Mouse (Mus musculus) Muller cell, postnatal 12 days (primary cell): ENCODE results near the gene Frs3.
A peak's percentile ranks its signal among the peaks of the same experiment; 100 is the strongest.

ENCODE experiments used
- DNase-seq: peaks from one replicate; pipeline ENCODE4 v3.0.0-alpha.2; 2015; ENCODE audit errors: inconsistent ontology term

Frs3 gene

DNA sequence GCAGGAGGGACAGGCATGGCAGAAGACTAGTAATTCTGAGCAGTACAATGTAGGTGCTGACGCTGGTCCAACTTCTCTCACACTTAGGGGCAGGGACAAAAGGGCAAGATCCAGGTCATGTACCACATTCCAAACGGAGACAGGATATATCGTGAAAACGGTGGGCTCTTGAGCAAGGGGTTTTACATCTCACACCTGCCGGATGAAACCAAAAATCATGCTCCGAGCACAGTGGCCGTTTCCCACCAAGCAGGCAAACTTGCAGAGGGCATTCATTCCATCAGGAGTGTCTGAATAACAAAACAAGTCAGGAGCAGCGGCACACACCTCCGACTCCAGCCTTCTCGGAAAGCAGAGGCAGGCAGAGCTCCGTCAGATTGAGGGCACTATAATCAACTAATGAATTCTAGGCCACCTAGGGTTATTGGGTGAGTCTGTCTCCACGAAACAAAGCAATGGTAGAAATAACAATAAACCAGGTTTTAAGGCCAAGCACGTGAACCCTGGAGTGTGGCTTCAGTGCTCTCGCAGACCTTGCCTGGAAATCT, 46.8 kb downstream of the Frs3 start:
- no peak for DNase-seq

DNA sequence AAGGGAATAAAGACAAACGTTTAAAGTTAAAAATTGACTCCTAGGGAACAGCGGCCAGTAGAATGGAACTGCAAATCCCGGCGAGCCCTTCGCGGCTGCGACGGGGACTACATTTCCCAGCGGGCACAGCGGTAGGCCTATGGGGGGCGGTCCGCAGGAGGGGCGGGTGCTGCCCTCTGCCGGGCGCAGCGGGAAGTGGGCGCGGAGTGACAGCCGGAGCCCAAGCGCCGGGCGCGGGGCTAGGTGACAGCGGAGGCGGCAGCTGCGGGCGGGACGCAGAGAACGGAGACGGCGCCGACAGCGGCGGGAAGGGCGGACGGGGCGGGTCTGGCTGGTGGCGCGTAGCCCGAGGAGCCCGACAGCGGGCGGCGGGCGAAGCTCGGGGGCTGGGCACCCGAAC, 48.0 kb downstream of the Frs3 start, which contains the start of gene Tfeb:
Tfeb (plus strand) TSS at position 175 of the 400 bp plus-strand sequence.
- DNase-seq, result peak; percentile 95

DNA sequence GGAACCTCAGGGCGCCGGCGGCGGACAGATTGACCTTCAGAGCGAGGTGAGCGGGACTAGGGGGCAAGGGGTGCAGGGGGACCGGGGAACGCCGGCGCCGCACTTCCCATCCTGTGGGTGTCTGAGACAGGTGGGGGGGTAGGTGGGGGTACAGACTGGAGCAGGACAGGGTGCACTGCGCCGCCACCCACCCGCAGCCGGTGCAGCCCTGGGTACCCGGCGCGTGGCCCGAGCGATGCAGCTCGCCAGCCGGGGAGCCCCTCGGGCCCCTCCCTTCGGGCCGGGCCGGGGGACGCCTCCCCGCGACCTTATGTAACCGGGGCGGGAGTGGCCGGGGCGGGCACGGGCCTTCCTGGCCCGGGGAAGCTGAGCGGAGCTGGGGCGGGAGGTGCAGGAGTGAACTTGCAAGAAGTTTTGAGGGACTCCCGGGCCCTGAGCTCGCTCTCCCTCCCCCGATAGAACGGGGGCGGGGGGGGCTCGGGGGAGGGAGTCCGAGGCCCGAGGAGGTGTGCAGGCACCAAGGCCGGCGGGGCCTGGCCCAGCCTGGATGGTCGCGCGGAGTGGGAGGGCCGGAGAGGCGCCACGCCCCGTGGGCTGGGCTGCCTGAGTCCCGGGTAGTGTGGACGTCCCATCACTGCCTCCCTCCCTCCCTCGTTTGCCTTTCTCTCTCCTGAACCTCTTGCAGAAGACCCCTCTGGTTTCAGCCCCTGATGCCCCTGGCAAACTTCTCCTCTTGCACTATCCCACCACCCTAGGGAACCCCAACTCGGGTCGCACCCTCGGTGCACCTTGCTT, 48.6 kb downstream of the Frs3 start:
- DNase-seq, result peak; percentile 96

DNA sequence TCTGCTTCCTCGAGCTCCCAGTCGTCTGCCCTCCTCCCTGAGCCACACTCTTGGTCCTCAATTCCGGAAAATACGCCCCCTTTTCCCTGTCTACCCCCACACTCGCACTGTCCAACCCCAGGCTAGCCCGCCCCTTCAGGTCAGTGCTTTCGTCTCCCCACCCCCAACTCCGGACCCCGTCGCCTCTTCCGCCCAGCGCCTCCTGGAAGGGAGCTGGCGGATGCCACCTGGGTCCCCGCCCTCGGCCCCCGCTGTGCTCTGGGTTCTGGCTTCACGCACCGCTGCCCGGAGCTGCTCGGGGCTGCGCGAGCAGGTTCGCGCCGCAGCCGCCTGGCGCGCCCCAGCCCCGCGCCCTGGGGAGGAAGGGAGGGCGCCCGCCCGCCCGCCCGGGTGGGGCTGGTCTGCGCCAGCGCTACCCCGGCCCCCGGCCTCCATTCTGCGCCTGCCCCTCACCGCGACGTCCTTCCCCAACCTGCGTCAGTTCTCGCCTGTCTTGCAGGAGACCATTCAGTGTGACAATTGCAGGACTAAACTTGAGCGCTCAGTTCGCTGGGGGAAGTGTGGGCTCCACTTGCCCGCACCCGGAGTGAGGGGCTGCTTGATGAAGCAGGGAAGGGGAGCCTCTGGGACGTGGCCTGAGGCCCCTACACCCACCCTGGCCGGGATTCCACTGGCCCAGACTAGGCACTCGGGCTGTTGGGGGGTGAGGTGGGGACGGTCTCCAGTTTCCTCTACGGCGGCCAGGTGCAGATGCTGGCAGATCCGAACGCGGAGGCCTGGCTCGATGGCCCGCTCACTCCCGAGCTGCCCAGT, 49.4 kb downstream of the Frs3 start:
- peak; percentile 88 for DNase-seq

DNA sequence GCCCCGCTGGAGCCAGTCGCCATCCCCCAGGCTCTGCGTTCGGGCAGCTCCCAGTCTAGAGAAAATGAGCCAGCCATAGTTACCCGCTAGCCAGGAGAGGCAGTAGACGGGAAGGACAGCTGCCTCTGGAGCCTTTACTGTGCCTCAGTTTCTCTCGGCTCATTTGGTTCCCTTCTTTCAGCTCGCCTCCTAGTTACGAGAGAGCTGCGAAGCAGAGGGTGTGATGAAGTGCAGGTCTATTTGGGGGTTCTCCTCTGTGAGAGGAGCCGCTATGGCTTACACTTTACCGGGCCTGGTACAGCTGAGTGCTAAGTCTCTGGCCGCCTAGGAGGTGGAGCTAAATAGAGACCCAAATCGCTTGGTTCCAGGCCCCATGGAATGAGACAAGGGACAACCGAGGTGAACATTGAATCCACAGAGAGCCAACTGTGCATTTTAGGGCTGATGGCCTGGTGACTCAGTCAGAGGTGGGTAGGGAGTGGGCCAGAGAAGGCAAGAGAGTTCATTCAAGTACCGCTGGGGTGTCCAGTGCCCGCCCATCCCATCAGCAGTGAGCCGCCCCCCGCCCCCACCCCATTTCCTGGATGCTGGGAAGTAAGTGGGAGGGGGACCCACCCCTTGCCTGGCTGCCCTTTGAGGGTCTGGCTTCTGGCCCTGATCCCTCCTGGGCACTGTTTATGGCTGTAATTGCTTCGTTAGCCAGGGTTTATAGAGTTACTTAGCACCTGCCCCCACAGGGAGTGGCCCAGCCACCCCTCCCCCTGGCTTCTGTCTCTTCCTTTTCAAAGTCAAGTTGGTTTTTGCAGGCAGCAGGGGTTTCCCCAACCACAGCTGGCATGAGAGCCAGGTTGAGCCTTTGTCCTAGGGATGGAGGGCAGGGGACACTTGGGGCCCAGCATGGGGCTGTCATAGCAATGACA, 50.3 kb downstream of the Frs3 start:
- DNase-seq, result peak; percentile 80

DNA sequence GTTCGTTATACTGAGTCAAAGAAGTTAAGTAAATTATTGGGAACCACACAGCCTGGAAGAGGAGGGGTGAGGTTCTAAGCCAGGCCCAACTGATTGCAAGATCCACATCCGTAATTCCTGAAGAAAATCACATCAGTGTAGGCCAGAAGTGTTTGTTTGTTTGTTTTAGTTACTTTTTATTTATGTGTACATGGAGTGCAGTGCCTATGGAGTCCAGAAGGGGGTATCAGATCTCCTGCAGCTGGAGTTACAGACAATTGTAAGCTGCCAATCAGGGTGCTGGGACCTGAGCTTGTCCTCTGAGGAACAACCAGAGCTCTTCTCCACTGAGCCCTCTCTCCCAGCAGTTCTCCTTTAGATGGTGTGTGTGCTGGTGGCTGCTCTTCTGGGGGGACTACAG, 51.4 kb downstream of the Frs3 start:
- no peak for DNase-seq

DNA sequence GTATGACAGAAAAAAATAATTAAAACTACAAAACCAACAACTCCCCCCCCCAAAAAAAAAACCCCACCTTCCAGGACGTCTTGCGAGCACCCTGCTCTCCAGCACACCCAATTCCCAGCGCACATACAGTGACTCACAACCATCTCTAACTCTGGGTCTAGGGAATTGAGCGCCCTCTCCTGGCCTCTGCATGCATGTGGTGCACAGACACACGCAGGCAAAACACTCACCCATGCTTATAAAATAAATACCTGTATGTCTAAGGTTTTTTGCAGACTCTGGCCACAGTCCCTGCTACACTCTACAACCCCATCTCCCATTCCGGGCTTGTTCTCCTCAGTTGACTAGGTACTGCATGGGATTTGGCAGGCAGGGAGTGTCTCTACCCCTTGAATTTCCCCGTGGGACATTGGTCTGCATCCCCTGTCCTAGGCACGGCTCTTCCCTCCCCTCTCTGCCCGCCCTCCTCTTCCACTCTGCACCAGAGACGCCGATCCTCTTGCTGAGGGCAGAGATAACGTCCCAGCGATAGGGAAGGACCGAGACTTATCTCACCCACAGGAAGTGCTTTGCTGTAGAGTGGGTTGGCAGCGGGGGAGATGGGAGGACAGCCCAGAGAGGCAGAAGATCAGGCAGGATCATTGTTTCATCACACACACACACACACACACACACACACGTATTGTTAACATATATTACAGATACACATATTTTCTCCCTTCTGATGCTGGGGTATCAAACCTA, 54.3 kb downstream of the Frs3 start:
- no peak for DNase-seq

DNA sequence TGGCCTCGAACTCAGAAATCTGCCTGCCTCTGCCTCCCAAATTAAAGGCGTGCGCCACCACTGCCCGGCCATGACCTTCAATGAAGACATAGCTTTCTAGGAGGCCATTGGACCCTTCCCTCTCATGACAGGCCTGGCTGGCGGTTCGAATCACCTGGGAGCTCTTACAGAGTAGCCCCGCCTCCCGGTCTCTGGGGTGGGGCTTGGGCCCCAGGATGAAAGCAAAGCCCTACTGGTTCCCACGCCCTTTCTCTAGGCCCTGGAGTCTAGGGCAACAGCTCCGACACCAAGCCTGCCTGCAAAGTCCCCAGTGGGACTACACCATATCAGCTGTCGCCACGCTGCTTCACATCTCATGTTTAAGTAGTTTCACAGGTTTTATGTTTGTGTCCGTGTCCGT, 55.3 kb downstream of the Frs3 start:
- DNase-seq, result no peak

DNA sequence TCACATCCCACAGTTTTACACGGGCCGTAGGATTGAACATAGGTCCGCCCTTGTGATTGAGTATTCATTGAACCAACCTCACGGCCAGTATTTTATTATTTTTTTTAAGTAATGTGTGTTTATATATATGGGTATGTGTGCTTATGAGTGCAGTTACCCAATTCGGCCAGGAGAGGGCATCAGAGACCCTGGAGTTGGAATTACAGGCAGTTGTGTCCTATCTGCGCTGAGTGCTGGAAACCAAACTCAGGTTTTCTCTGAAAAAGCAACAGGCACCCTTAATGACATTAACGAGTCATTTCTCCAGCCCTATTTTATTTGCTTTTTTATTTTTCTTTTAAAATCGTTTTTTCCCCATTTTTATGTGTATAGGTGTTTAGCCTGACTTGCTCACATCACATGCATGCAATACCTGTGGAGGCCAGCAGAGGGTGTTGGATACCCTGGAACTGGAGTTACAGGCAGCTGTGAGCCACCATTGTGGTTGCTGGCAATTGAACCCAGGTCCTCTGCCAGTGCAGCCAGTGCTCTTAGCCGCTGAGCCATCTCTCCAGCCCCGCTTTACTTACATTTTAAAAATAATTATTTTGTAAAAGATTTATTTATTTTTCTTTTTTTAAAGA, 56.0 kb downstream of the Frs3 start:
- DNase-seq, result no peak

DNA sequence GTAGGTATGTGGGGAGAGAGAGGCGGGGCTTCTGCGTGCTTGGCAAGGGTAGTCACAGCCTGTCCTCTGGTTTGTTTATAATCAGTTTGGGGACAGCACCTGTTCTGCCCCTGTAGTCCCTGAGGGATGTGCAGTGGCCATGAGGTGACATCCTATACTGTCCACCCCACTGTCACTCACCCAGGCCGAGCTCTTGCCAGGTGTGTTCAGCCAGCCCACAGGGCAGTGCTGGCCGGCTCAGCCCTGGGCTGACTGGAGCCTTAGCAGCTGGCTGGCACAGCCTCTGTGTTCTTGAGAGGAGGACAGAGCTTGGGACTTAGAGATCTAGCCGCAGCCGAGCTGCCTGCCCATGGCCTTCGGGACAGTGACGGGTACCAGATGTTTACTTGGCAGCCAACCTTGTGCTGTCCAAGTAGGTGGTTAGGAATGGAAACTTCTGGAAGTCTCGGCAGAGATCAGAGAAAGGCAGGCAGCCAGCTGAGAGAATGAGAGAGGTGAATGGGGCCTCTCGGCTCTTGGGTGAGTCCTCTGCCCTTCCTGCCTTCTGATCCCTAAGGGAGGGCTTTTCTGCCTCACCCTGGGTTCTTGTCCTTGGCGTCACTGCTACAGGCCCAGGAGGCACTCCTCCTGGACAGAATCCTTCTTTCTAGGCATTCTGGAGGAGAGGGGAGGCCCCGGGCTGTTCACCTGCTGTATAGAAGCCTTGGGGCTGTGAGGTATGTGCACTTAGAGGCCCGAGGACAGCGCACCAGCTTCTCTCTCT, 60.1 kb downstream of the Frs3 start:
- DNase-seq, result no peak

DNA sequence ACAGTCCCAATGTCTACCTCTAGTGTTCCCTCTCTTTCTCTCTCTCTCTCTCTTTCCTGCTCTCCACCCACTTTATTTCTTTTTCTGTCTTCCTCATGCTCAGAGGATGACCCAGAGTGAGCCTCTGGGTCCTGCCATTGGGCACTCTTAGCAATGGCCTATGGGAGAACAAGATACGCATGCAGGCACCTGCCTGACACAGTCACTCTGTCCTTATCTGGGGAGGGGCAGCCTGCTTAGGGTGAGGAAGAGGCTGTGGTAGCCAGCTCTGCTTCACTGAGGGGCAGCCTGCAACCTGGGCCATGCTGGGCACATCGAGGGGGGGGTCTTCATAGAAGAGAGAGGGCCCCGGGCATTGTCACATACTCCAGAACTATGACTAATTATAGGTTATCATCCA, 60.8 kb downstream of the Frs3 start:
- DNase-seq, result no peak

DNA sequence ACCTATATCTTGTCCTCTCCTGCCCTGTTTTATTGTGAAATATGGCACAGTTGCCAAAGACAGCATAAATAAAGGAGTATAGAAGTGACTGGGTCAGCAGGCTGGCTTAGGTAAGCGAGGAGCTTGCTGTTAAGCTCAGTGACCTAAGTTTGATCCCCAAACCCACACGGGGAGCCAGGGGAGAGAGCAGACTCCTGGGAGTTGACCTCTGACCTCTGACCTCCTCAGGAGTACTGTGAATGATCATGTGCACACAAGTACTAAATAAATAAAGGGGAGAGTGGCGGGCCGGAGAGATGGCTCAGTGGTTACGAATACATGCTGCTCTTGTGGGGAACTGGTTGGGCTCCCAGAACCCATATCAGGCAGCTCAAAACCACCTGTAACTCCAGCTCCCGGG, 61.3 kb downstream of the Frs3 start:
- DNase-seq, result no peak

DNA sequence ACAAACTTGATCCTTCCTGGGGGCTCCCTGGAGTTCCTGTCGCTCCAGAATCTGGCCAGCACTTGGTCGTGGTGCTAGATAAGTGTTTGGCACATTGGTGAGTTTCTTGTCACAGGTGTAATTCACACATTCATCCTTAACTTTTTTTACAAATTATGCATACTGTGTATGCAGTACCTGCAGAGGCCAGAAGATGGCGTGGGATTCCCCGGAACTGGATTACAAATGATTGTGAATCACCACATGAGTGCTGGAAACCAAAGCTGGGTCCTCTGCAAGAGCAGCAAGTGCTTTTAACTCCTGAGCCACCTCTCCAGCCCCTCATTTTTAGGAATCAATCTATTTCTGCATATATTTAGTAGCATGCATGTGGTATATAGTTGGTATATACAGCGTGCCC, 63.0 kb downstream of the Frs3 start:
- no peak for DNase-seq

DNA sequence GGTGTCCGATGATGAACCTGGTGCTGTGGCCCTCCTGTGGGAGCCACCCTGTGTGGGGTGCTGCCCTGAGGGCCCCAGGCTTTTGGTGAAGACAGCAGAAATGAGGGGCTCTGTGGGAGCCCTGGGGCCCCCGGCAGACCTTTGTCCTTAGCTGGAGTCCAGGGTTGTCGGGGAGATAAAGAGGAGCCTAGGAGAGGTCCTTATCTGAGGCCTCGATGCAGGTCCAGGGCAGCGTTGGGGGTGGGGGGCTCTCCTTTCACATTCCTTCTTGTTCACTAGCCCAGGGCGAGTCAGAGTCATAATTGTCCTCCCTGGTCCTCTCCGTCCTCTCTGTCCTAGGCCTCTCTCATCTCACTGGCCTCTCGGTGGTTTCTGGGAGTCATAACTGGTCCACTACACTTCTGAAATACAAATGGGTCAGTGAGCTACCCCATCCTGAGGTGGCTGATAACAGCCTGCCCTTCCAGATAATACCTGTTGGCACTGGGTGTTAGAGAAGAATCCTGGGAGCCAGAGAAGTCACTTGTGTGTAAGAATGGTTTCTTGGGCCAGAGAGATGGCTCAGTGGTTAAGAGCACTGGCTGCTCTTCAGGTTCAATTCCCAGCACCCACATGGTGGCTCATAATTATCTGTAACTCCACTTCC, 64.4 kb downstream of the Frs3 start:
- no peak for DNase-seq
